Mouse (Mus musculus) heart, adult 9 months (tissue): ENCODE measurements around the gene Atxn7l3.
A peak's percentile ranks its signal among the peaks of the same experiment; 100 is the strongest.

Experiments used
- DNase-seq, 2 experiments: peaks; one replicate each; pipeline ENCODE4 v3.0.0; 2022; ENCODE audit warnings: low spot score in 2 of 2

The Atxn7l3 gene

DNA sequence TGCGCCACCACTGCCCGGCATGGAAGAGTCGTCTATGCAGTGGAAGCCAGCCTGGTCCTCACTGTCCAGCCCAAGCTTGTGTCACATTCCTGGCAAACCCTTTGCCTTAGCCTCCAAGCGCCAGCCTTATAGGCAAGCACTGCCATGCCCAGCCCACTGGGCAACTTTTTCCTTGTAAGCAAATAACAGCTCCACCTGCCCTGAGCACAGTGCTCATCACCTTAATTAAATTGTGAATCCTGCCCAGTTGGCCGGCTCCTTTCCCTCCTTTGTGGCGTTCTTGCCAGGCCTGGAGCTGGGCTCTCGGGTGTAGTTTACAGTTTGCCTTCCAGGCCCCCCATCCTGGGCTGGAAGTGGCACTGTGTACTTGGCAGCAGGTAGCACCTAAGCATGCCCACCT lies 33.2 kb downstream of the Atxn7l3 start:
- DNase-seq: no peak

DNA sequence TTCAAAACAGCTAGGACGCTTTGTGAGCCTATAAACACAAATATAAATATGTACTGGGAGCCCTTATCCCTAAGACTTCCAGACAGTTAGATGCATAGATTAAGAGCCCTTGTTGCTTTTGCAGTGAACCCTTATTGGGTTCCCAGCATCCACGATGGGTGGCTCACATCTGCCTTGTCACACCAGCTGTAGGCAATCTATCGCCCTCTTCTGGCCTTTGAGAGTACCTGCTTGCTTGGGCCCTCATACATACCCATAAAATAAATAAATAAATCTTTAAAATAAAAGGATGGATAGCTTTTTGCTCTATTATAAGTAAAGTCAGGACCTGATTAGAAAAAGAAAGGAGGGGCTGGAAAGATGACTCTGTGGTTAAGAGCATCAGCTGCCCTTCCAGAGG lies 37.9 kb downstream of the Atxn7l3 start:
- DNase-seq: no peak

DNA sequence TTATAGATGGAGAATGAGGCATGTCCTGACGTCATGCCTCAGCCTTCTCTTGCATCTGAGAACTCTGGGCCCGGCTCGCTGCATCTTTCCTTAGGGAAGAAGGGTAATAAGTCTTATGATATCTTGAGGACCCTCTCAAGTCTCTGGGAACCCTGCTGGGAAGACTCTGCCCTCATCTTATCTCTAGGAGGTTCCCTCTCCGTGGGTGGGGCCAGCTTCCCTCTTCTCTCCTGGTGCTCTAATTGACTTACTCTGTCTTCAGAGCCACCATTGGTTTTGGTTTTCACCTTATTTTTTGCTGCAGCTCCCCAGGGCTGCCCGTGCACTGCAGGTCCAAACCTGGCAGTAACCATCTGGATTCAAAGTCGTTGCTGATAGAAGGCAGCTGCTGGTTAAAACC lies 38.3 kb downstream of the Atxn7l3 start:
- no peak for DNase-seq

DNA sequence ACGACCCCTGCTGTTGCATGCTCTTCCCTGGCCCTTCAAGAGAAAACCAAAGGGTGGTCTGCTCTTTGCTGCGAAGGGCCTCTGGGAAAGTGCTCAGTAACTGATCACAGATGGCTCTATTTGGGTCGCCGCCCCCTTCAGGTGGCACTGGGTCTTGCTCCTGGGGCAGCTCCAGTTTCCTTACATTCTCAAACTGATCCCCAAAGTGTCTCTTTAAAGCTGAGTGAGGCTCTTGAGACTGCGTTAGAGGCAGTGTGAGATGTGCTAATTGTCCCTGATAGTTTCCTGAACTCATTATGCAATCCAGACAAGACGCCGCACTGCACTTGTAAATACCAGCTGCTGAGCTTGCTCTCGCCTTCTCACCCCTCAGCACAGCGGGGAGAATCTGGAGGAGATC lies 38.9 kb downstream of the Atxn7l3 start:
- no peak for DNase-seq

DNA sequence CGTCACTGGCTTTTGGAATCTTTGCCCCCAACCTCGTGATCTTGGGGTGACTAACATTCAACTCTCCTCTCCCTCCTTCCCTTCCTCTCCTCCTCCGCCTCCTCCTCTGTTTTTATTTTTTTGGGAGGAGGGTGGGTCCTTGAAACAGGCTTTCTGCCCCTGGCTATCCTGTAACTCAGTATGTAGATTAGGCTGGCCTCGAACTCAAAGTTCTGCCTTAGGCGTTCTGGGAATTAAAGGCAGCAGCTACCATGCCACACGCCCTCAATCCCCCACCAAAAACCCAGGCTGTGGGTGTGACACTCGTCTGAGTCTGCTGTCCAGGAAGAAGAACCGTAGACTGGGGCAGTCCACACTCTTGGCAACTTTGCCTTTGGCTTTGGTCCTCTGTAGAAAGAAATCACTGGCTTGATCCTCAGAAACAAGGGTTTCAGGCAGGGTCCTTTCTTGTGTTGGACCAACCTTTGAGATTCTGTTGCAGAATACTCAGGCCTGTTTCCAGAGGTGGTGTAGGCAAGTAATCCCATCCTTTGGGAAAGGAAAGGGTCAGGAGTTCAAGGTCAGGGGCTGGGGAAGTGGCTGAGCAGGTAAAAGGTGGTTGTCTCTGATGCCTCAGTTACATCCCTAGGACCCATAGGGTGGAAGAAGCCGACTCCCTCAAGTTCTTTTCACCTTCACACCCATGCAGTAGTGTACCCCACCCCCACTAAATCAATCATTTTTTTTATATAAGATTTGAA lies 46.9 kb downstream of the Atxn7l3 start:
- no peak for DNase-seq

DNA sequence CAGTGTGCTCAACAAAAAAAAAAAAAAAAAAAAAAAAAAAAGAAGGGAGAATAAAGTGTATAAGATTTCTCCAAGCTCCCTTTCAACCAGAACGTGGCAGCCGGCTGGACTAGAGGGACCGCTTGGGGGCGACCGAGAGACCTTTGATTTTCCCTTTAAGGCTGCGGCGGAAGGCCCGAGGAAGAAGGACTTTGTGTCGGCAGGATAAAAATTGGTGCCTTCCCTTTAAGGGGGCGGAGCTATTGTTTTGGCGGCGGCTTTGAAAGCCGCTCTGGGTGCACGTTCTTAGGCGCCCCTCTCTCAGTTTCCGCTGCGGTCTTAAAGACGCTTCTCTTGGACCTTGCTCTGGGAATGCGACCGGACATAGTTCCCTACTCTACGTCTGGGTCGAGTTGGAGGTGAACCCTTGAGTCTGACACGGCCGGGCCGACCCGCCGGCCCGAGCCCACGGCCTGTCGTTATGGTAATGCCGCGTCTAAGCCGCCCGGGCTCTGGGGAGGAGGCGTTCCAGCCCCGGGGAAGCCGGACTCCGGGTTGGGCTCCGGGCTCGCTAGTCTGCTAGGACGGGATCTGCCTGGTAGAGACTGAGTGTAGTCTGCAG lies 47.7 kb downstream of the Atxn7l3 start, which contains the start of gene BC030867:
TSS of gene BC030867 (plus strand) at position 253 of the 601 bp plus-strand sequence.
- DNase-seq: peak; percentile 73 to 91

DNA sequence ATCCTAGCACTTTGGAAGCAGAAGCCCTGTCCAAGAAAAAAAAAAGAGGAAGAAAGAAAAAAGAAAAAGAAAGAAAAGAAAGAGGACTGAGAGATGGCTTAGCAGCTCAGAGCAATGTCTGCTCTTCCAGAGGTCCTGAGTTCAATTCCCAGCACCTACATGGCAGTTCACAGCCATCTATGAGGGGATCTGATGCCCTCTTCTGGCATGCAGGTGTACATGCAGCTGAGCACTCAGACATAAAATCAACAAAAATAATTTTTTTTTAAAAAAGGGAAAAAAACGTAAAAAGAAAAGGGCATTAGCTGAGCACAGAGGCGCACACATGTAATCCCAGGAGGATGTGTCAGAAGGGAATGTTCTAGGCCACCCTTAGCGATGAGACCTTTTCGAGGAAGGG lies 49.6 kb downstream of the Atxn7l3 start:
- no peak for DNase-seq

DNA sequence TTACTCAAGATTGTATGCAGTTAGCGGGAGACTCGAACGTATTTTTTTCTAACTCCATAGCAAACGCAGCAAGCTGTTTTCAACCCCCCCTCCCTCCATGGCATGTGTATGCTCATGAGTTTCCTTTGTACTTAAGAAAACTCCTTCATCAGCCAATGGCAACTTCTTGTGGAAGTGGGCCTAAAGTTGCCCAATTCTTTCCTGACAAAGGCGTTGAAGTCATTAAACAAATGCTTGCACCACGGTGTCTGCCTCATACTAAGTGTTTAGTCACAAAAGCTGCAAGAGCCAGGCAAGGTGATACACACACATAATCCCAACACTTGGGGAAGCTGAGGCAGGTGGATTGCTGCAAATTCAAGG lies 50.2 kb downstream of the Atxn7l3 start:
- DNase-seq: no peak

DNA sequence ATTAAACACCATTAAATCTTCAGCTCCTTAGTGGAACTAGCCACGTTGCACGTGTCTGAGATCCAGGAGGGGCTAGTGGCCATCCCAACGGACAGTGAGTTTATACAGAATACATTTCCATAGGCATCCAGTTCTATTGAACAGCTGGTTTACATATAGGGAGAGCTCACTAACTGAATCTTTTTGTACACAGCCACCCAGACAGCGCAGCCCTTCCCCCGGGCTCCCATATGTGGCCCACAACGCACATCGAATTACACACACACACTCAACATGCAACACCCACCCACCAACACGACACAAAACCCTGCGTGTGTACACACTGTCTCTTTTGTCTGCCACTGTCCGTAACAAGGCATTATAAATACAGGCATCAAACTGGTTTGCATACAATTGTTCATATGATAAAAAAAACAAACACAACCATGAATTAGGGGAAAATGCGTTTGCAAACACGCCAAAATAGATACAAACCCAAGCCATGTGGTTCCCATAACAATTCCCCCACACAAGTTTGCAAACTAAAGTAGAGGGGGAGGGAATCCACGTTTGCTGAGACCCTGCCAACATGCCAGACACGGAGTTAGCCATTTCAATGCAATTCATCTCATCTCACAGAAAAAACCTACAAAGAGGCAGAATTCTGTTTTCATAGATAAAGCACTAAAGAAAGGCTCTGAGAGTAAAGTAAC lies 50.7 kb downstream of the Atxn7l3 start:
- DNase-seq: no peak

DNA sequence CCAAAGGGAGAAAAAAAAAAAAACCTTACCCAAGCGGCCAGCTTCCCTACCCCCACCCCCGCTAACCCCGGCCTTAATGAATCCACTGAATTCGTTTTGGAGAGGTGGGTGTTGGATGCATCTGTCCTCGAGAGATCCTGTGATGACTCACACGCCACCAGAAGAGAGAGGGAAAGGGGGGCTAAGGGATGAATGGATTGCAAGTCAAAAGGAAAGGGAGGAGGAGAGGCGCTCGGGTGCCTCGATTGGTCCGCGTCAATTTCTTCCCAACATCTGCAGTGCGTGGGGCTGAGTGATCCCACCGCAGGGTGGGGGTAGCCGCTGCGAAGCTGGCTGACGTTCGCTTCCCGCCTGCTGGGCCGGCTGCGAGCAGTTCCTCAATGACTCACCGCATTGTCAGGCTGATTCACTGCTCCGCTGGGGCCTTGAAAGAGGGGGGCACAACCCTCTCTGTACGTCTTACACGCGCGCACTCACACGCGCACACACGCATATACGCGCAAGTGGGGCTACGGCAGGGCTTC lies 51.4 kb downstream of the Atxn7l3 start:
- DNase-seq: peak; percentile 70 to 71

DNA sequence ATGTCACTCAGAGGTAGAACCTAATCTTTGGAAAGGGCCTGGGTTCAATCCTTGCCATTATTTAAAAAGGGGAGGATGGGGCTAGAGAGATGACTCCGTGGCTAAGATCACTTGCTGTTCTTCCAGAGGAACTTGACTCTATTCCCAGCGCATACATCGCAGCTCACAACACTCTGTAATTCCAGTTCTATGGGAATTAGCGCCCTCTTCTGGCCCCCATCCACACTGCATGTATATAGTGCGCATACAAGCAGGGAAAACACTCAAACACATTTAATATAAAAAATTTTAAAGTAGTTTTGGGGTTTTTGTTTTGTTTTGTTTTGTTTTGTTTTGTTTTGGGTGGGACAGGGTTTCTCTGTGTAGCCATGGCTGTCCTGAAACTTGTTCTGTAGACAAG lies 54.6 kb downstream of the Atxn7l3 start:
- no peak for DNase-seq

DNA sequence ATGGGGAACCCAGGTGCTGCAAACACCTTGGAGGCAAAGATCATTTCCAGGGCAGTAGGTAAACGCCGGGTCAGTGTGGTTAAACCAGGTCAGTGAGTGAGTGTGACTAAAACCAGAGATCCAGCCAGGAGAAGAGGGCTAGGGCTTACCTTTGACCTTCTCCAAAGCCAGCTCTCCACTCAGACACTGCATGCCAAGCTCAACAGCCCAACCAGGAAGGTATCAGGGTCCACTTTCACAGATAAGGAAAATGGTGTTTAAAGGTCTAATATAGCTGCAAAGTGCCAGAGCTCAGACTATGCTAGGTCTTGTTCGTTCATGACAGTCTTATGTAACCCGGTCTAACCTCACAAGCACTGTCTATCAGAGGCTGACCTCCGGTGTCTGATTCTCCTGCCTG lies 55.2 kb downstream of the Atxn7l3 start:
- DNase-seq: no peak

DNA sequence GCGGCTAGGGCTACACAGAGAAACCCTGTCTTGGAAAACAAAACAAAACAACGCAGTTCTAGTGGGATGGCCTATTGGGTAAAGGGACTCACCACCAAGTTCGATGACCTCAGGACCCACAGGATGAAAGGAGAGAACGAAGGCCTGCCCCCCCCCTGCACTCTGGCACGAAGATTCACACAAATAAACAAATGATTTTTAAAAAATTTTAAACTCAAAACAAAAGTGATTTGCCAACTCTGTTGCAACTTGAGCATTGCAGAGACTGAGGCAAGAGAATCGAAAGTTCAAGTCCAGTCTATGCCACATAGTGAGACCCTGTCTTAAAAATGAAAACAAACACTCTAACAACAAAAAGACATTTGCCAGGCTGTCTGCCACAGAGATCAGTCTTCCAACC lies 55.8 kb downstream of the Atxn7l3 start:
- no peak for DNase-seq
